Comparison of ENCODE assay signal across 26 mouse cellular contexts in genomic region chr5:114563994-114564393, GRCm38 (mm10).
"Had no signal": no experiment of that assay in that cellular context is flagged by ENCODE, and none has a peak within 500 bp of the region (broad histone marks: within the 10 kb centered on the region; RNA-seq: fewer than 3 reads in every experiment).

No protein-coding gene starts in this region.

- DNase-seq: cerebellum, adult 9-11 months; cerebellum, postnatal 10 days; cerebellum, postnatal 14 days; cerebellum, postnatal 25 days; cerebellum, postnatal 36 days; embryo, embryonic 11 days; forebrain, postnatal 0 days; gastrocnemius, adult 2 months; gastrocnemius, postnatal 10 days; gastrocnemius, postnatal 14 days; gastrocnemius, postnatal 25 days; gastrocnemius, postnatal 36 days; heart, adult 11 months; heart, adult 18-20 months; heart, adult 2 months had no signal

- H3K27ac ChIP-seq: embryonic facial prominence, embryonic 10.5 days; embryonic facial prominence, embryonic 12.5 days; embryonic facial prominence, embryonic 13.5 days; embryonic facial prominence, embryonic 15.5 days; forebrain, embryonic 10.5 days; forebrain, embryonic 12.5 days; forebrain, embryonic 13.5 days; forebrain, embryonic 15.5 days; gastrocnemius, adult 2 months; heart, adult 2 months had no signal

- H3K4me3 ChIP-seq: embryonic facial prominence, embryonic 10.5 days; embryonic facial prominence, embryonic 12.5 days; embryonic facial prominence, embryonic 13.5 days; embryonic facial prominence, embryonic 15.5 days; erythroblast, embryonic 14.5 days; forebrain, embryonic 10.5 days; forebrain, embryonic 12.5 days; forebrain, embryonic 13.5 days; forebrain, embryonic 15.5 days; gastrocnemius, adult 2 months; heart, adult 2 months had no signal

- H3K9me3 ChIP-seq: embryonic facial prominence, embryonic 13.5 days; embryonic facial prominence, embryonic 15.5 days; forebrain, embryonic 13.5 days; forebrain, embryonic 15.5 days had no signal

- H3K4me2 ChIP-seq: embryonic facial prominence, embryonic 12.5 days; embryonic facial prominence, embryonic 13.5 days; embryonic facial prominence, embryonic 15.5 days; forebrain, embryonic 12.5 days; forebrain, embryonic 13.5 days; forebrain, embryonic 15.5 days had no signal

- H3K9ac ChIP-seq: embryonic facial prominence, embryonic 12.5 days; embryonic facial prominence, embryonic 15.5 days; forebrain, embryonic 12.5 days; forebrain, embryonic 13.5 days; forebrain, embryonic 15.5 days; forebrain, postnatal 0 days had no signal

- H3K36me3 ChIP-seq: embryonic facial prominence, embryonic 10.5 days; embryonic facial prominence, embryonic 12.5 days; embryonic facial prominence, embryonic 13.5 days; embryonic facial prominence, embryonic 15.5 days; forebrain, embryonic 10.5 days; forebrain, embryonic 12.5 days; forebrain, embryonic 15.5 days had no signal

- ATAC-seq: forebrain, embryonic 13.5 days; forebrain, embryonic 14.5 days; forebrain, embryonic 15.5 days; forebrain, embryonic 16.5 days; forebrain, postnatal 0 days had no signal
